Mouse (Mus musculus) urinary bladder, postnatal 0 days (tissue): ENCODE results near the gene Olfr1501. TPM values are rescaled to one million over a fixed set of nuclear protein-coding genes. Genes with fewer than 3 reads are reported as not detected.

Source experiments
- polyA plus RNA-seq: library from polyadenylated mRNA; unstranded; fragments of >200 nt; fragmentation: Nextera tagmentation; extraction: Ambion mirVana; gene quantifications from 2 replicates; pipeline ENCODE4 v1.2.1, GENCODE M21; 2015

Gene Olfr1501
- polyA plus RNA-seq = not detected in 2 replicates

GRCm38 (mm10) chr19:13850592-13850991 lies at the start of gene Olfr1501:
Olfr1501 (minus strand) TSS chr19:13850692.

DNA sequence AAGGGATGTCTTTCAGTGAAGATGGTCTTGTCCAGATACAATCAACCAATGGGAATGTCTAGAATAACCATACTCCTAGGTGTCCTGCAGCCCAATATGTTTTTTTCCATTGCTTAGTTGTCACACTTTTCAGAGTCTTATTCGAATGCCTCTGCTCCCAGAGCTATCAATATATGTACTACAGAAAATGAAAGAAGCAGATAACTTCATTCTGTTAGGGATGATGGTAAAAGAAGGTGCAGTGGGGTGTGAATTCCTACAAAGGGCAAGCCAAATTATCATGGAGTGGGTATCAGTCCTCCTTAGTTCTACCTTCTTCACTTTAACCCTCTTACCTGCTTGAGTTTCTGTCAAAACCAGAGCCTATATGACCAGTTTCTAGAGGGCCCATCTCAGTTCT lies 47.3 kb upstream of the Olfr1501 start, which contains the start of gene Olfr1504:
Gene Olfr1504 (minus strand): TSS at position 101 of the 400 bp plus-strand sequence.

GRCm38 (mm10) chr19:13861495-13861894 lies 11.0 kb upstream of the Olfr1501 start, which contains the start of gene Olfr1502:
Olfr1502 (plus strand) TSS chr19:13861795.

GRCm38 (mm10) chr19:13830388-13830787 lies 20.1 kb downstream of the Olfr1501 start, which contains the start of gene Olfr1500:
Olfr1500 (minus strand) TSS chr19:13830488.

GRCm38 (mm10) chr19:13819347-13819746 lies 31.1 kb downstream of the Olfr1501 start, which contains the start of gene Olfr1499:
Olfr1499 (minus strand) TSS chr19:13819447.

GRCm38 (mm10) chr19:13798102-13798501 lies 52.4 kb downstream of the Olfr1501 start, which contains the start of gene Olfr1497:
Olfr1497 (minus strand) TSS chr19:13798202.

Other genes starting within 250 kb of the Olfr1501 start
- not detected in 2 replicates for gene Olfr1487, start 233.3 kb downstream of the Olfr1501 start, polyA plus RNA-seq
- gene Olfr1489, start 219.1 kb downstream of the Olfr1501 start, polyA plus RNA-seq = not detected in 2 replicates
- gene Olfr1490, start 199.6 kb downstream of the Olfr1501 start, polyA plus RNA-seq = not detected in 2 replicates
- not detected in 2 replicates for gene Olfr1491, start 153.4 kb downstream of the Olfr1501 start, polyA plus RNA-seq
- gene Olfr1493-ps1, start 127.4 kb downstream of the Olfr1501 start, polyA plus RNA-seq = not detected in 2 replicates
- gene Olfr1494, start 111.0 kb downstream of the Olfr1501 start, polyA plus RNA-seq = not detected in 2 replicates
- gene Olfr1495, start 86.1 kb downstream of the Olfr1501 start, polyA plus RNA-seq = not detected in 2 replicates
- gene Olfr1496, start 72.8 kb downstream of the Olfr1501 start, polyA plus RNA-seq = not detected in 2 replicates
- gene Olfr1497, start 52.5 kb downstream of the Olfr1501 start, polyA plus RNA-seq = not detected in 2 replicates
- not detected in 2 replicates for gene Olfr1499, start 31.2 kb downstream of the Olfr1501 start, polyA plus RNA-seq
- not detected in 2 replicates for gene Olfr1500, start 20.2 kb downstream of the Olfr1501 start, polyA plus RNA-seq
- gene Olfr1502, start 11.1 kb upstream of the Olfr1501 start, polyA plus RNA-seq = not detected in 2 replicates
- not detected in 2 replicates for gene Olfr1504, start 47.2 kb upstream of the Olfr1501 start, polyA plus RNA-seq
- gene Olfr1505, start 62.8 kb upstream of the Olfr1501 start, polyA plus RNA-seq = not detected in 2 replicates